Mouse (Mus musculus): Measurements from ENCODE around the gene Tk1. TPM values are rescaled to one million over a fixed set of nuclear protein-coding genes. Genes with fewer than 3 reads are reported as not detected.

The Tk1 gene
- polyA plus RNA-seq, 1 experiment from 2014 or later: 145 TPM

DNA sequence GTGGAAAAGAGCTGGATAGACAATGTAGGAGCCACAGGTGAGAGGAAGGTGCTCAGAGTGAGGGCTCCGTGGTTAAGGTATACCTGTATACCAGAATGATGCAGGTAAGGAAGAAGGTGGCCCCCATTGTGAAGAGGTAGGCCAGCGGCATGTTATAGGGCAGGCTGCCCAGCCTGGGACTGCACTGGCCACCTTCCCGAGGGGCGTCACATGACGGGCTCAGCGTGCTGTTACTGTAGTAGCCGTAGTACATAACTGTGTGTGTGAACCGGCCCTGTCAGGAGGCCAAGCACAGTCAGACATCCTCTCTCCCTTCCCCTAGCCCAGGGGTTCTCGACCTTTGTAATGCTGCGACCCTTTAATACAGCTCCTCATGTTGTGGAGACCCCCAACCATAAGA lies 51.0 kb downstream of the Tk1 start:
- no peak overlapping the region for H3K4me2 ChIP-seq
- H3K9me3 ChIP-seq (replicated peaks): no peaks in the 10 kb centered on the region
- no peak overlapping the region for H3K9ac ChIP-seq
- ATAC-seq: no peak
- no peaks in the 10 kb centered on the region for H3K27me3 ChIP-seq (replicated peaks)
- 89% methylated on average over 10 of the region's 10 CpGs for WGBS (ENCODE audit: insufficient replicate concordance)
- no peak overlapping the region for H3K4me3 ChIP-seq
- no peak overlapping the region for H3K27ac ChIP-seq
- H3K4me1 ChIP-seq: peaks cover 45% of the 10 kb centered on the region
- peaks cover 89% of the 10 kb centered on the region for H3K36me3 ChIP-seq

DNA sequence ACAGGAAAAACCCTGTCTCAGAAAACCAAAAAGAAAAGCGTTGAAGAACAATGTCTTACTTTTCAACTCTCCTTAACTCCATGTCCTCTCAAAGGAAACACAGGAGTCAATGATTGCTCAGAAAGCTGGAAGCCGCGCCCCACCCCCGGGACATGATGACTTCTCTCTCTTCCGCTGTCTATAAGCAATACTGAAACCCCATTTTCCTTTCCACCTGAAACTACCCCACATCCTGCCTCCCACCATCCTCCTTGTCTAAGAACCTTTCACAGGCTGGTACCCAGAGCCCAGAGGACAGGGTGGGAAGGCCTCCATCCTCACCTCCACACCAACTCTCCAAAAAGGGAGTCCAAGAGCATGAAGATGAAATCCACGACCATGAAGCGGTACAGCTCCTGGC lies 53.5 kb downstream of the Tk1 start:
- no peak for ATAC-seq
- Histone ChIP-seq H3K4me1 (peaks cover 33% of the 10 kb centered on the region), H3K9me3 (replicated peaks) (no peaks in the 10 kb centered on the region), H3K36me3 (peaks cover 100% of the 10 kb centered on the region), H3K27me3 (replicated peaks) (no peaks in the 10 kb centered on the region), H3K4me2 (no peak overlapping the region), H3K4me3 (no peak overlapping the region), H3K27ac (no peak overlapping the region), H3K9ac (no peak overlapping the region)
- 94% methylated on average over 7 of the region's 7 CpGs for WGBS (ENCODE audit: insufficient replicate concordance)

DNA sequence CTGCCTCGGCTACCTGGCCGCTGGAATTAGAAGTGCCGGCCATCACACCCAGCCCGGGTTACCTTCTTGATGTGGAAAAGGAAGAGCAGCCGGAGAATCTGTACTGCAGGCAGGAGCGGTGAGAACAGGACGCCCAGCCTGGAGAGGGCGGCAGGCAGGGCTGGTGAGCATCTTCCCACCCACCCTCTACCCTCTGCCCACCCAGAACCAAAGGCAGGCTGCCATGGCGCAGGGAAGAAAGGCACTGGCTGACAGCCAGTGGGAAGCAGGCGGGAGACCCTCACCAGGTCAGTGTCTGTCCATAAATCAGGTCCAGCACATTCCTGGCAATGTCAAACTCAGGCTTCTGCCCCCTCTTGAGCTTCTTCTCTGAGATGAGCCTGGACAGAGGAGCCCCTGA lies 55.5 kb downstream of the Tk1 start:
- Histone ChIP-seq H3K36me3 (peaks cover 100% of the 10 kb centered on the region), H3K27ac (no peak overlapping the region), H3K4me1 (peaks cover 15% of the 10 kb centered on the region), H3K27me3 (replicated peaks) (no peaks in the 10 kb centered on the region), H3K4me3 (no peak overlapping the region), H3K4me2 (no peak overlapping the region), H3K9me3 (replicated peaks) (no peaks in the 10 kb centered on the region), H3K9ac (no peak overlapping the region)
- no peak for ATAC-seq
- WGBS (ENCODE audit: insufficient replicate concordance): 86% methylated on average over 10 of the region's 10 CpGs

DNA sequence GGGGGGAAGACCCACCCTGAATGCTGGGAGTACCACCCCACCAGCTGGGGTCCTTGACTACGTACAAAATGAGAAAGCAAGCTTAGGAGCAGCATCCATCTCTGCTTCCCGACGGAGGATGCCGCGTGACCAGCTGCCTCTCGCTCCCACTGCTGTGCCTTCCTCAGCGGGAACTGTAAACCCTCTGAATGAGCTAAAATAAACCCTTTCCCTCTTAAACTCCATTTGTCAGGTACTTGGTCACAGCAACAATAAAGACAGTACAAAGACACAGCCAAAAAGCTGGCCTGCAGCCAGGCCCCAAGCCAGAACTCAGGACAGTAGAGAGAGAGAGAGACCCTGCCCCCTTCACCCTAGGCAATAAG lies 56.2 kb downstream of the Tk1 start:
- no peak overlapping the region for H3K4me2 ChIP-seq
- H3K27me3 ChIP-seq (replicated peaks): no peaks in the 10 kb centered on the region
- no peaks in the 10 kb centered on the region for H3K9me3 ChIP-seq (replicated peaks)
- 92% methylated on average over 7 of the region's 7 CpGs for WGBS (ENCODE audit: insufficient replicate concordance)
- H3K27ac ChIP-seq: no peak overlapping the region
- peaks cover 100% of the 10 kb centered on the region for H3K36me3 ChIP-seq
- ATAC-seq: no peak
- H3K4me3 ChIP-seq: no peak overlapping the region
- peaks cover 15% of the 10 kb centered on the region for H3K4me1 ChIP-seq
- no peak overlapping the region for H3K9ac ChIP-seq

DNA sequence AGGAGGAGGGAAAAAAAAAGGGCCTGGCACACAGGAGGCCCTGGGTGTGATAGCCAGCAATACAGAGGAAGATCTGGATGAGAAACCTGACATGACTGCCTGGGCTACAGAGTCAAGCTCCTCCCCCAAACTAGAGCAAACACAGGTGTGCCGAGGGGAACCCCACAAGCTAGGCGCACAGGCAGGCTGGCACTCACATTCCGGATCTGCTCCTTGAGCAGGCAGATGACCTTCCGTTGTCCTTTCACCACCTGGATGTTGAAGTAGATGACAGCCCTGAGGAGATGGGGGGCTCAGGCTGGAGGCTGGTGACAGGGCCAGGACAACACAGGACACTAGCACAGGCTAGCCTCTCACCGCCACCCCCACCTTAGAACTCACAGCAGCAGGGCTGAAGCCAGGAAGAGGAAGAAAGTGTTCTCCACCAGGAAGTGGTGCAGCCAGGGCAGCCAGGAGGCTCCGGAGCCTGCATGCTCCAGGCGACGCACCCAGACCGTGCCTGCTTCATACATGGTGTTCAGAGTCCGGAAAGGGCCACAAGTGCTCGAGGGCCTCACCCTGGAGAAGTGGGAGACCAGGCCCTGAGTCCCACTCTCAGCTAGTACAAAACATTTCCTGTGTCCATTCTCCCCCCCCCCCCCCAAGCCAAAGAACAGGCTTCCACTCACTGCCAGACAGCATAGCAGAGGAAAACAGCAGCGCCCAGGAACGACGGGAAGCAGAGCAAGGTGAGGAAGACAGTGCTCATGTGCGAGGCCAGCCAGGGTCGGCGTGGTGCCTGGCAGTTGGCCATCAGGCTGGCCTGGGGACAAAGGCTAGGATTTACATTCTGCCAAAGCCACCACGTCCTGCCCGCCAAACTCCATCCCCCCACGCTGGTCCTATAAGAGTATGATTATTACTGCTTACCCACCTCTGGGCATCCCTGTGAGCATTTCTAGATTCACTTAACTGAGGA lies 56.9 kb downstream of the Tk1 start:
- 83% methylated on average over 20 of the region's 20 CpGs for WGBS (ENCODE audit: insufficient replicate concordance)
- no peak overlapping the region for H3K4me3 ChIP-seq
- H3K27me3 ChIP-seq (replicated peaks): no peaks in the 10 kb centered on the region
- ATAC-seq: no peak
- no peak overlapping the region for H3K27ac ChIP-seq
- no peak overlapping the region for H3K4me2 ChIP-seq
- H3K9me3 ChIP-seq (replicated peaks): no peaks in the 10 kb centered on the region
- peaks cover 100% of the 10 kb centered on the region for H3K36me3 ChIP-seq
- H3K4me1 ChIP-seq: peaks cover 15% of the 10 kb centered on the region
- H3K9ac ChIP-seq: no peak overlapping the region

DNA sequence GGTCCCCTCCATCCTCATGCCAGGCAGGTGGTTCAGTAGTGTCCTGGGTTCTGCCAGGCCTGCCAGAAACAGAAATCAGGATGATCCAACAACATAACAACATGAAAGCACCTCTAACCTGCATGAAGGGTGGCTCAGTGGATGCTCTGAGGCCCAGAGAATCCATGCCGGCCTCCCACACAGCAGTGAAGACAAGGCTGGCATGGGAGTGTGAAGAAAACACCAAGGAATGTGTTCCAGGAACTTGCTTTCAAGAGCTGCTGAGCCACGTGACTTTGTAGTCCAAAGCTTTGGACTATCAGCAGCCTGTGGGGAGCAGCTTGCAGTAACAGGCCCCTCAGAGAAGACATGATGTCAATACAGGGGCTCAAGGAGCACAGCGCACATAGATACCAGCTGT lies 59.6 kb downstream of the Tk1 start:
- Histone ChIP-seq H3K27ac (no peak overlapping the region), H3K36me3 (peaks cover 91% of the 10 kb centered on the region)
- ATAC-seq: no peak

More for the DNA sequence above, 59.6 kb downstream of the Tk1 start:
- WGBS (ENCODE audit: insufficient replicate concordance): 88% methylated on average over 3 of the region's 3 CpGs
- H3K9me3 ChIP-seq (replicated peaks): no peaks in the 10 kb centered on the region
- peaks cover 8% of the 10 kb centered on the region; the same call in 1 of the 2 replicates for H3K4me1 ChIP-seq
- no peak overlapping the region for H3K9ac ChIP-seq
- no peaks in the 10 kb centered on the region for H3K27me3 ChIP-seq (replicated peaks)
- H3K4me2 ChIP-seq: no peak overlapping the region
- no peak overlapping the region for H3K4me3 ChIP-seq

Other genes with a start within 250 kb of the Tk1 start
- gene Tnrc6c, start 171.8 kb downstream of the Tk1 start, polyA plus RNA-seq (2016; fragmentation: Nextera tagmentation; extraction: Ambion mirVana): 4.7 and 4.8 TPM in 2 replicates
- gene Tmc8, start 44.0 kb downstream of the Tk1 start, polyA plus RNA-seq (2016; fragmentation: Nextera tagmentation; extraction: Ambion mirVana): 19.8 and 21.6 TPM in 2 replicates
- 55.5 and 58.2 TPM in 2 replicates for gene Tmc6, start 43.9 kb downstream of the Tk1 start, polyA plus RNA-seq (2016; fragmentation: Nextera tagmentation; extraction: Ambion mirVana)
- gene 6030468B19Rik, start 28.4 kb downstream of the Tk1 start, polyA plus RNA-seq (2016; fragmentation: Nextera tagmentation; extraction: Ambion mirVana): 97.6 and 97.7 TPM in 2 replicates
- gene Gm20708, start 16.4 kb downstream of the Tk1 start, polyA plus RNA-seq (2016; fragmentation: Nextera tagmentation; extraction: Ambion mirVana): 0.23 and 0.27 TPM in 2 replicates
- gene Syngr2, start 16.4 kb downstream of the Tk1 start, polyA plus RNA-seq (2016; fragmentation: Nextera tagmentation; extraction: Ambion mirVana): 61.5 and 66.4 TPM in 2 replicates
- gene Afmid, start 168 bp downstream of the Tk1 start, polyA plus RNA-seq (2016; fragmentation: Nextera tagmentation; extraction: Ambion mirVana): 6.7 TPM in 2 replicates
- 370 and 373 TPM in 2 replicates for gene Birc5, start 23.2 kb upstream of the Tk1 start, polyA plus RNA-seq (2016; fragmentation: Nextera tagmentation; extraction: Ambion mirVana)
- gene Tmem235, start 34.7 kb upstream of the Tk1 start, polyA plus RNA-seq (2016; fragmentation: Nextera tagmentation; extraction: Ambion mirVana): not detected in 2 replicates
- 1.7 TPM in 2 replicates for gene Tha1, start 47.4 kb upstream of the Tk1 start, polyA plus RNA-seq (2016; fragmentation: Nextera tagmentation; extraction: Ambion mirVana)
- 8.6 and 9.8 TPM in 2 replicates for gene Socs3, start 144.0 kb upstream of the Tk1 start, polyA plus RNA-seq (2016; fragmentation: Nextera tagmentation; extraction: Ambion mirVana)
- gene Pgs1, start 160.2 kb upstream of the Tk1 start, polyA plus RNA-seq (2016; fragmentation: Nextera tagmentation; extraction: Ambion mirVana): 26.4 and 29.6 TPM in 2 replicates

Data from liver, embryonic 12.5 days (tissue).